Mouse (Mus musculus) ES-E14 (cell line): Measurements from ENCODE around the gene Tcf12.

ENCODE experiments used
- HCFC1 ChIP-seq: IDR thresholded peaks from 2 replicates; pipeline ENCODE4 v1.6.1; 2012; ENCODE audit warnings: low read length, inconsistent platforms, borderline replicate concordance; ENCODE audit not compliant: insufficient read depth
- ZC3H11A ChIP-seq: IDR thresholded peaks from 2 replicates; pipeline ENCODE4 v1.6.1; 2012; ENCODE audit warnings: low read depth, mild to moderate bottlenecking, inconsistent platforms, low read length, borderline replicate concordance

DNA sequence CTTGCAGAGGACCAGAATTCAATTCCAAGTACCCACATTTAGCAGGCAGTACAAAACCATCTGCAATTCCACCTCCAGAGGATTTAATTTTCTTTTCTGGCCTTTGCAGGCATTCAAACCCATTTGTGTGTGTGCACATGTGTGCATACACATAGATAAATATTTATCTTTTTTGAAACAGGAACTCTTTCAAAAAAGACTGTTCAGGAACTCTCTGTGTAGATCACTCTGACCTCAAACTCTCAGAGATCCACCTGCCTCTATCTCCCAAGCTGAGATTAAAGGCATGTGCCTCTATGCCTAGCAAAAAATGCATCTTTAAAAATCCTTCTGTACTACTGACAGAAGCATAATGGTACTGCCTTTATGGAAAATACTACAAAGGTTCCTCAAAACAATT, 81.4 kb downstream of the Tcf12 start:
- TF ChIP-seq HCFC1: no peak
- no peak for TF ChIP-seq ZC3H11A
